Mouse (Mus musculus) bone marrow macrophage, adult 2 months (primary cell): ENCODE data around the gene Unc13a.

Experiments used
- CTCF ChIP-seq: IDR thresholded peaks from 2 replicates; pipeline ENCODE4 v1.5.1; 2012; ENCODE audit warnings: low read depth, mild to moderate bottlenecking, low read length, moderate library complexity
- POLR2A ChIP-seq: IDR thresholded peaks from 2 replicates; pipeline ENCODE4 v1.6.1; 2012; ENCODE audit warnings: mild to moderate bottlenecking, low read depth, low read length, borderline replicate concordance

DNA sequence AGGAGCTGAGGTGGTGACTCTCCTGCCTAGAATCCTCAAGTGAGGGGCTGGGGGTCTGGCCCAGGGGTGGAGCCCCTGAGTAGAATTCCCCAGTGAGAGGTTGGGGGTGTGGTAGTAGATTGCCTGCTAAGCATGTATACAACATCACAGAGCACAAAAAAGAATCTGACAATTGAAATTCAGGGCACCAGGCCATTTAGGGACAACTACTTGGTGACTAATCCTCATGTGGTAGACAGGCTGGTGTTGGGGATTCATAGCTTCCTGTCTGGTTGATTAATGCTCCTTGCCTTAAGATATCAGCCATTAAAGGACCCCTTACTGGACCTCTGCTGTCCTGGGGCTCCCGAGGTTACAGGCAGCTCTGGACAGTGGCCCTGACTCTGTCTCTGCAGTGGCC is 92.5 kb downstream of the Unc13a start:
- TF ChIP-seq CTCF: no peak
- TF ChIP-seq POLR2A: 0 out of 2 replicates have a peak, but pooled peaks have one; percentile 44
